Mouse (Mus musculus) stomach, postnatal 0 days (tissue): ENCODE measurements around the gene Krt7. TPM values are rescaled to one million over a fixed set of nuclear protein-coding genes. Genes with fewer than 3 reads are reported as not detected.

Source experiments
- ATAC-seq: fragments of 200-750 bp; cut with Nextera tagmentation; 2 replicates; pipeline ENCODE4 v1.8.0; 2017; ENCODE audit not compliant: low FRiP score, low TSS enrichment
- DNase-seq: peaks from one replicate; pipeline ENCODE4 v3.0.0-alpha.2; 2016; ENCODE audit warnings: low spot score
- H3K27ac ChIP-seq: fragments of 300-500 bp; sonication (generic); replicated peaks from 2 replicates; pipeline ENCODE4 v1.5.1; 2014; ENCODE audit warnings: mild to moderate bottlenecking, control low read depth
- H3K27me3 ChIP-seq: fragments of 300-500 bp; sonication (generic); 2 replicates; pipeline ENCODE4 v1.6.1; 2014; ENCODE audit warnings: low read length; ENCODE audit not compliant: control insufficient read depth, insufficient read depth
- H3K36me3 ChIP-seq: fragments of 300-500 bp; sonication (generic); 2 replicates; pipeline ENCODE4 v1.6.1; 2014; ENCODE audit warnings: low read length, mixed read lengths; ENCODE audit not compliant: control insufficient read depth, insufficient read depth
- H3K4me1 ChIP-seq: fragments of 300-500 bp; sonication (generic); replicated peaks from 2 replicates; pipeline ENCODE4 v1.6.1; 2014; ENCODE audit warnings: antibody characterized with exemption; ENCODE audit not compliant: control insufficient read depth, insufficient read depth
- H3K4me2 ChIP-seq: fragments of 300-500 bp; sonication (generic); replicated peaks from 2 replicates; pipeline ENCODE4 v1.6.1; 2014; ENCODE audit warnings: low read depth, mild to moderate bottlenecking, control low read depth, moderate library complexity
- H3K4me3 ChIP-seq: fragments of 300-500 bp; sonication (generic); 2 replicates; pipeline ENCODE4 v1.5.1; 2014; ENCODE audit warnings: low read depth, low read length, control low read depth
- H3K9ac ChIP-seq: fragments of 300-500 bp; sonication (generic); 2 replicates; pipeline ENCODE4 v1.6.1; 2014; ENCODE audit warnings: mild to moderate bottlenecking, low read length, control low read depth, mixed read lengths
- H3K9me3 ChIP-seq: fragments of 300-500 bp; sonication (generic); 2 replicates; pipeline ENCODE4 v1.6.1; 2016; ENCODE audit warnings: low read length; ENCODE audit not compliant: control insufficient read depth
- CTCF ChIP-seq: IDR thresholded peaks from 2 replicates; pipeline ENCODE4 v1.5.1; 2016; ENCODE audit warnings: antibody characterized with exemption, low read depth, mild to moderate bottlenecking, moderate library complexity
- EP300 ChIP-seq: optimal IDR thresholded peaks from 2 replicates; pipeline ENCODE3; 2016; ENCODE audit warnings: antibody characterized with exemption
- WGBS: fragments of 180-500 bp; shearing (Covaris S2); extraction: QIAGEN DNeasy Blood & Tissue Kit; methylation state at CpG from one replicate; pipeline ENCODE4 v1.1.7; 2014; 5-methylcytosine and 5-hydroxymethylcytosine counted together
- microRNA counts: library from miRNA; unstranded; fragments of <30 nt; microRNA quantifications from one replicate; lab custom pipeline; 2015
- microRNA-seq: library from miRNA; unstranded; fragments of <30 nt; microRNA quantifications from one replicate; pipeline ENCODE4, GENCODE M21; 2016
- polyA plus RNA-seq: library from polyadenylated mRNA; unstranded; fragments of >200 nt; fragmentation: Nextera tagmentation; extraction: Ambion mirVana; gene quantifications from 2 replicates; pipeline ENCODE4 v1.2.1, GENCODE M21; 2015

Gene Krt7
- polyA plus RNA-seq, 1 experiment from 2014 or later, result 191 TPM

GRCm38 (mm10) chr15:101463651-101464050 lies 52.8 kb downstream of the Krt7 start, which contains the start of gene Krt81:
TSS of gene Krt81 (minus strand) at chr15:101463751.
- no peak within 1 kb of the TSS for H3K27ac ChIP-seq
- H3K4me1 ChIP-seq, result no peaks in the 10 kb centered on the region
- H3K4me2 ChIP-seq, result no peak within 1 kb of the TSS
- no peaks in the 10 kb centered on the region for H3K36me3 ChIP-seq
- DNase-seq (no peak), ATAC-seq (no peak)
- H3K9ac ChIP-seq, result no peak within 1 kb of the TSS
- no peak for TF ChIP-seq EP300
- no peak for TF ChIP-seq CTCF
- WGBS, result 73% methylated on average over 13 of the region's 13 CpGs
- H3K9me3 ChIP-seq, result no peaks in the 10 kb centered on the region
- no peak within 1 kb of the TSS for H3K4me3 ChIP-seq
- H3K27me3 ChIP-seq, result no peaks in the 10 kb centered on the region

GRCm38 (mm10) chr15:101469093-101469492 lies 58.2 kb downstream of the Krt7 start:
- Histone ChIP-seq H3K27me3 (no peaks in the 10 kb centered on the region), H3K4me1 (no peaks in the 10 kb centered on the region), H3K4me2 (no peak overlapping the region), H3K36me3 (no peaks in the 10 kb centered on the region), H3K27ac (no peak overlapping the region), H3K9me3 (no peaks in the 10 kb centered on the region), H3K4me3 (no peak overlapping the region), H3K9ac (no peak overlapping the region)
- ATAC-seq (no peak), DNase-seq (no peak)
- TF ChIP-seq EP300, result no peak
- no peak for TF ChIP-seq CTCF
- 72% methylated on average over 4 of the region's 4 CpGs for WGBS

GRCm38 (mm10) chr15:101472952-101473528 lies 62.2 kb downstream of the Krt7 start, which contains the start of gene Krt86:
TSS of gene Krt86 (plus strand) at chr15:101473478.
- DNase-seq (peak; percentile 83), ATAC-seq (peak; percentile 63)
- TF ChIP-seq EP300 (no peak), CTCF (no peak)
- H3K4me1 ChIP-seq, result no peaks in the 10 kb centered on the region
- no peaks in the 10 kb centered on the region for H3K36me3 ChIP-seq
- no peak within 1 kb of the TSS for H3K9ac ChIP-seq
- 21% methylated on average over 10 of the region's 10 CpGs for WGBS
- no peaks in the 10 kb centered on the region for H3K27me3 ChIP-seq
- no peak within 1 kb of the TSS for H3K4me2 ChIP-seq
- no peak within 1 kb of the TSS for H3K27ac ChIP-seq
- no peaks in the 10 kb centered on the region for H3K9me3 ChIP-seq
- no peak within 1 kb of the TSS for H3K4me3 ChIP-seq

DNA sequence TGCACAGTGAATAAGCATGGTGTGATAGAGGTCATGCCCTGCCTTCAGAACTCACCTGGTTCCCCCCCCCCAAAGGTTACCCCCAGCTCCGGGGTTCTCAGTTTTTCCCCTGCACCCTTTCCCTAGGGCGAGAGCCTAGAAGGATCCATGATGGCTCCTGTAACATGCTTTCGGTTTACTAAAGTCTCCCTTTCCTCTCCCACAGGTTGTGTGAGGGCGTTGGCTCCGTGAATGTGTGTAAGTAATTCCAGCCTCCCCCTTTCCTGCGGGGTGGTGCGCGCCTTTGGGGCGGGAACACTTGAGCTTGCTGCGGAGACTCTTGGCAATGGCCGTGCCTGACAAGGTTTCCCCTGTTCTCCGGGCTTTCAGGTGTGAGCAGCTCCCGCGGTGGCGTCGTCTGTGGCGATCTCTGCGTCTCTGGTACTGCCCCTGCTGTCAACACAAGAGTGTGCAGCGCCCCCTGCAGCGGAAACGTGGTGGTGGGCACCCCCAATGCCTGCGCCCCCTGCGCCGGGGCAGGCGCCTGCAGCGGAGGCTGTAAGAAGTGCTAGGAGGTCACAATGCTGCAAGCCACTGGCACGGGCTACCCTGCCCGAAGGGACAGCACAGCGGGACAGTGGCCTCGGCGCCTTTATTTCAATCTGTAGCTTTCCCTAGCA lies 68.3 kb downstream of the Krt7 start:
- H3K36me3 ChIP-seq, result no peaks in the 10 kb centered on the region
- no peaks in the 10 kb centered on the region for H3K27me3 ChIP-seq
- peak; percentile 70 for ATAC-seq
- peaks cover 3% of the 10 kb centered on the region; the same call in 1 of the 2 replicates for H3K4me1 ChIP-seq
- peak overlapping the region; percentile 27; the same call in 1 of the 2 replicates for H3K9ac ChIP-seq
- peak overlapping the region; percentile 30 for H3K4me3 ChIP-seq
- no peaks in the 10 kb centered on the region for H3K9me3 ChIP-seq
- 6% methylated on average over 31 of the region's 31 CpGs for WGBS
- H3K4me2 ChIP-seq, result peak overlapping the region; percentile 58
- TF ChIP-seq CTCF, result peak; percentile 69
- no peak for TF ChIP-seq EP300
- H3K27ac ChIP-seq, result no peak overlapping the region
- peak; percentile 72 for DNase-seq

GRCm38 (mm10) chr15:101479666-101480060 lies 68.8 kb downstream of the Krt7 start:
- Histone ChIP-seq H3K4me1 (peaks cover 3% of the 10 kb centered on the region; the same call in 1 of the 2 replicates), H3K4me3 (peak overlapping the region; percentile 30; the same call in 1 of the 2 replicates), H3K9ac (peak overlapping the region; percentile 27; the same call in 1 of the 2 replicates), H3K27ac (no peak overlapping the region), H3K4me2 (peak overlapping the region; percentile 58), H3K27me3 (no peaks in the 10 kb centered on the region), H3K9me3 (no peaks in the 10 kb centered on the region), H3K36me3 (no peaks in the 10 kb centered on the region)
- no peak for TF ChIP-seq EP300
- ATAC-seq (no peak), DNase-seq (no peak)
- WGBS, result 38% methylated on average over 11 of the region's 11 CpGs

MicroRNAs within 50 kb of the gene (microRNA counts, 519-probe panel; counts per million panel counts)
- microRNA mmu-miR-1941-3p (lab: Ali Mortazavi, UCI) (not detected), microRNA mmu-miR-1941-5p (lab: Ali Mortazavi, UCI) (not detected)

Small RNA genes lying within 50 kb of the gene (microRNA-seq; reads per million reads assigned to microRNA genes)
- gene Mir1941, result 5.8 reads per million, percentile 9 among the genes with 10 or more reads in this experiment

Other genes starting within 250 kb of the Krt7 start
- 6.9 and 8.1 TPM in 2 replicates for gene Acvr1b, start 237.0 kb upstream of the Krt7 start, polyA plus RNA-seq
- 2.0 TPM in 2 replicates for gene Grasp, start 186.9 kb upstream of the Krt7 start, polyA plus RNA-seq
- gene Nr4a1, start 156.8 kb upstream of the Krt7 start, polyA plus RNA-seq, result 9.4 and 17.1 TPM in 2 replicates
- gene Atg101, start 126.8 kb upstream of the Krt7 start, polyA plus RNA-seq, result 49.3 and 50.4 TPM in 2 replicates
- 2.4 TPM in 2 replicates for gene 6030408B16Rik, start 117.8 kb upstream of the Krt7 start, polyA plus RNA-seq
- 63.0 and 75.8 TPM in 2 replicates for gene Krt80, start 40.9 kb upstream of the Krt7 start, polyA plus RNA-seq
- gene Krt87, start 27.8 kb downstream of the Krt7 start, polyA plus RNA-seq, result 0.23 and 0.24 TPM in 2 replicates
- gene Krt88, start 36.7 kb downstream of the Krt7 start, polyA plus RNA-seq, result 0.15 TPM in 1 of 2 replicates, not detected in the other
- gene Krt81, start 52.7 kb downstream of the Krt7 start, polyA plus RNA-seq, result not detected in 2 replicates
- 0.05 TPM in 1 of 2 replicates, not detected in the other for gene Krt86, start 62.4 kb downstream of the Krt7 start, polyA plus RNA-seq
- gene Krt83, start 80.5 kb downstream of the Krt7 start, polyA plus RNA-seq, result 0.16 TPM in 1 of 2 replicates, not detected in the other
- gene Gm49425, start 106.2 kb downstream of the Krt7 start, polyA plus RNA-seq, result not detected in 2 replicates
- gene Krt84, start 121.8 kb downstream of the Krt7 start, polyA plus RNA-seq, result 0.10 and 0.15 TPM in 2 replicates
- gene Krt82, start 139.6 kb downstream of the Krt7 start, polyA plus RNA-seq, result 0.06 TPM in 1 of 2 replicates, not detected in the other
- 0.18 and 0.21 TPM in 2 replicates for gene Krt90, start 151.9 kb downstream of the Krt7 start, polyA plus RNA-seq
- 0.57 and 0.94 TPM in 2 replicates for gene Krt75, start 162.9 kb downstream of the Krt7 start, polyA plus RNA-seq
- not detected in 2 replicates for gene Gm5414, start 217.1 kb downstream of the Krt7 start, polyA plus RNA-seq
- 0.10 TPM in 1 of 2 replicates, not detected in the other for gene Gm5478, start 236.3 kb downstream of the Krt7 start, polyA plus RNA-seq